Mouse (Mus musculus) stomach, embryonic 14.5 days (tissue): ENCODE results near the gene Sorbs1. TPM values are rescaled to one million over a fixed set of nuclear protein-coding genes. Genes with fewer than 3 reads are reported as not detected.

ENCODE experiments used
- ATAC-seq: fragments of 200-750 bp; cut with Nextera tagmentation; 2 replicates; pipeline ENCODE4 v1.8.0; 2017; ENCODE audit warnings: low read depth, moderate TSS enrichment; ENCODE audit not compliant: insufficient number of reproducible peaks, insufficient read depth, low FRiP score
- H3K27ac ChIP-seq: fragments of 300-500 bp; sonication (generic); 2 replicates; pipeline ENCODE4 v1.5.1; 2014; ENCODE audit warnings: mild to moderate bottlenecking, low read length, moderate library complexity, mixed read lengths
- H3K27me3 ChIP-seq: fragments of 300-500 bp; sonication (generic); 2 replicates; pipeline ENCODE4 v1.6.1; 2014; ENCODE audit warnings: low read length, control low read depth, mixed read lengths; ENCODE audit not compliant: control insufficient read depth, insufficient read depth
- H3K36me3 ChIP-seq: fragments of 300-500 bp; sonication (generic); 2 replicates; pipeline ENCODE4 v1.6.1; 2014; ENCODE audit warnings: mild to moderate bottlenecking, control low read depth, low read length, moderate library complexity, mixed read lengths; ENCODE audit not compliant: control insufficient read depth, insufficient read depth
- H3K4me1 ChIP-seq: fragments of 300-500 bp; sonication (generic); 2 replicates; pipeline ENCODE4 v1.6.1; 2014; ENCODE audit warnings: low read length, control low read depth, mixed read lengths; ENCODE audit not compliant: control insufficient read depth, insufficient read depth
- H3K4me2 ChIP-seq: fragments of 300-500 bp; sonication (generic); replicated peaks from 2 replicates; pipeline ENCODE4 v1.6.1; 2014; ENCODE audit warnings: low read depth, low read length, control low read depth
- H3K4me3 ChIP-seq: fragments of 300-500 bp; sonication (generic); 2 replicates; pipeline ENCODE4 v1.5.1; 2014; ENCODE audit warnings: low read depth, low read length, control low read depth
- H3K9ac ChIP-seq: fragments of 300-500 bp; sonication (generic); replicated peaks from 2 replicates; pipeline ENCODE4 v1.6.1; 2014; ENCODE audit warnings: low read depth, mild to moderate bottlenecking, control low read depth, low read length, moderate library complexity, mixed read lengths
- H3K9me3 ChIP-seq: fragments of 300-500 bp; sonication (generic); 2 replicates; pipeline ENCODE4 v1.6.1; 2016; ENCODE audit warnings: low read depth, low read length, control low read depth; ENCODE audit not compliant: control insufficient read depth
- WGBS: fragments of 180-500 bp; shearing (Covaris S2); extraction: QIAGEN DNeasy Blood & Tissue Kit; methylation state at CpG from one replicate; pipeline ENCODE4 v1.1.7; 2014; 5-methylcytosine and 5-hydroxymethylcytosine counted together
- polyA plus RNA-seq: library from polyadenylated mRNA; unstranded; fragments of >200 nt; fragmentation: Nextera tagmentation; extraction: Ambion mirVana; gene quantifications from 2 replicates; pipeline ENCODE4 v1.2.1, GENCODE M21; 2014

The Sorbs1 gene
- polyA plus RNA-seq, 1 experiment from 2014 or later: 84.0 TPM

DNA sequence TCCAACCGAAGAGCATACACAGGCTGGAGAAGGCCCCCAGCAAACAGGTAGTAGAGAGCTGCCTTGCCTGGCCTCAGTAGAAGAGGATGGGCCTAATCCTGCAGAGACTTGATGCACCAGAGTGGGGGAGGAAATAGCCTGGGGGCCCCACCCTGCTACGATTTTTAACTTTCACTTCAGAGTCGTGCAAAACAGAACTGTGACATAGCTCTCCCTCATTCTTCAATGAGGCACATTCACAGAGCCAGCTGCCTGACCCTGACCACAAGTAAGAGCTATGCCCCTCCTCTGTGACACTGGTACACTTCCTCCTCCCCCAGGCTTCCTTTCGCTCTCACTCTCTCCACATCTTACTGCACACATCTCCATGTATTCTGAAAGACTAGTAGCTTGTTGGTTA, 256.2 kb downstream of the Sorbs1 start:
- H3K4me1 ChIP-seq: peaks cover 7% of the 10 kb centered on the region; the same call in 1 of the 2 replicates
- 40% methylated on average over 4 of the region's 4 CpGs for WGBS
- no peak overlapping the region for H3K4me3 ChIP-seq
- no peak for ATAC-seq
- H3K27ac ChIP-seq: no peak overlapping the region
- no peak overlapping the region for H3K4me2 ChIP-seq
- no peaks in the 10 kb centered on the region for H3K9me3 ChIP-seq
- H3K36me3 ChIP-seq: no peaks in the 10 kb centered on the region
- H3K27me3 ChIP-seq: no peaks in the 10 kb centered on the region
- no peak overlapping the region for H3K9ac ChIP-seq

DNA sequence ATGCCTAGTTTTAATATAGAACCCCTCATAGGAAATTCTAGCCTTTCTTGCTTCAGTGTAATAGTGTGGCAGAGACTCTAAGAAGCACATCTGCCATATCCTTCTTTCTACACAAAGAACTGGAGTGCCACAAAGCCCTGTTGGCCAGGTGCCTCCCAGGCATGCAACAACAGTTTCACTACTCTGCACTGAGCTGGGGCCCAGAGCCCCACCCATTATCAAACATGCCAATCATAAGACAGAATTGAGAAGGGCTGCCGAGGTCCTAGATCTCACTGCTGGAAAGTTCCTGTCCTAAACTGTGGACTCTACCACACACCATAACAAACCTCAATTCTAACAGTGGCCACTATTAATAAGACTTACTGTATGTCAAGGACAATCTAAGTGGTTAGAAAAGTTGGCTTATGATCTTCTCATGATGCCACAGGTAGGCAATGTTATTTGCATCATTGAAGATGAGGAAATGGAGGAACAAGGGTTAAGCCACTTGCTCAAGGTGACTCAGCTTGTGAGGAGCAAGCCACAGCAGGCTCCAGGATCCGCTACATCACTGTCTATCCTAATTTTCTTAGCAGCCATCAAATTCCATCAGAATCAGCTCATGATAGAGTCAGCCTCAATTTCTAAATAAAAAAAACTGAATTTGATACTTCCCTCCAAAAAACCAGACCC, 257.1 kb downstream of the Sorbs1 start:
- Histone ChIP-seq H3K27me3 (no peaks in the 10 kb centered on the region), H3K4me2 (no peak overlapping the region), H3K27ac (peak overlapping the region; percentile 44; the same call in 1 of the 2 replicates), H3K9ac (no peak overlapping the region), H3K4me3 (no peak overlapping the region), H3K36me3 (0 out of 2 replicates have a peak, but pooled peaks cover under 1% of the 10 kb centered on the region), H3K4me1 (peaks cover 7% of the 10 kb centered on the region; the same call in 1 of the 2 replicates), H3K9me3 (no peaks in the 10 kb centered on the region)
- WGBS: 57% methylated on average over 2 of the region's 2 CpGs
- ATAC-seq: 0 out of 2 replicates have a peak, but pooled peaks have one; percentile 44

- H3K27ac ChIP-seq: no peak overlapping the region
- no peak overlapping the region for H3K4me3 ChIP-seq
- peaks cover 7% of the 10 kb centered on the region; the same call in 1 of the 2 replicates for H3K4me1 ChIP-seq
- no peaks in the 10 kb centered on the region for H3K9me3 ChIP-seq
- 46% methylated on average over 1 of the region's 1 CpGs for WGBS
- H3K36me3 ChIP-seq: 0 out of 2 replicates have a peak, but pooled peaks cover 3% of the 10 kb centered on the region
- no peak overlapping the region for H3K9ac ChIP-seq
- H3K27me3 ChIP-seq: no peaks in the 10 kb centered on the region
- H3K4me2 ChIP-seq: no peak overlapping the region
- ATAC-seq: no peak
These were observed 258.0 kb downstream of the Sorbs1 start for GRCm38 (mm10) chr19:40255561-40255960.

DNA sequence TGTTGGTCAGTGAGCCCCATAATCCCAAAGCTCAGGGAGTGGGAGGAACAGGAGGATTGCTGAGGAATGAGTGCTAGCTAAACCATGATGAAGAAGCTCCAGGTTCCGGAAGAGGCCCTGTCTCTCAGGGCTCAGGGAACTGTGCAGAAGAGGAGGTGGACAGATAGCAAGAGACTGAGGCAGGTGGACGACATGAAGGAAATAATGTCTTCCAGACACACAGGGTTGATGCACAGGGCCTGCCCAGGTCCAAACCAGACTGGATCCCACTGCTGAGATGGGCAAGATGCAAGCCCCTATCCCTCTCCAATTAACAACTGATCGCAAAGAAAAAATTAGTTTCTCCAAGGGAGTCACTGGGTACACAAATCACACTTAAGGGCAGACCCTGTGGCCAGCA, 258.8 kb downstream of the Sorbs1 start:
- Histone ChIP-seq H3K27ac (no peak overlapping the region), H3K36me3 (0 out of 2 replicates have a peak, but pooled peaks cover 3% of the 10 kb centered on the region), H3K4me2 (no peak overlapping the region), H3K9ac (no peak overlapping the region), H3K4me1 (peaks cover 7% of the 10 kb centered on the region; the same call in 1 of the 2 replicates), H3K4me3 (no peak overlapping the region), H3K27me3 (no peaks in the 10 kb centered on the region), H3K9me3 (no peaks in the 10 kb centered on the region)
- ATAC-seq: no peak
- 91% methylated on average over 3 of the region's 3 CpGs for whole genome bisulfite sequencing

- ATAC-seq: no peak
- Histone ChIP-seq H3K9ac (no peak overlapping the region), H3K4me2 (no peak overlapping the region), H3K4me1 (peaks cover 7% of the 10 kb centered on the region; the same call in 1 of the 2 replicates), H3K4me3 (no peak overlapping the region), H3K36me3 (0 out of 2 replicates have a peak, but pooled peaks cover 3% of the 10 kb centered on the region), H3K27me3 (no peaks in the 10 kb centered on the region), H3K27ac (no peak overlapping the region), H3K9me3 (no peaks in the 10 kb centered on the region)
- WGBS: 51% methylated on average over 13 of the region's 13 CpGs
These were observed 259.8 kb downstream of the Sorbs1 start for GRCm38 (mm10) chr19:40253768-40254167.

GRCm38 (mm10) chr19:40251115-40251514, 262.5 kb downstream of the Sorbs1 start:
- Histone ChIP-seq H3K4me2 (no peak overlapping the region), H3K27me3 (no peaks in the 10 kb centered on the region), H3K27ac (no peak overlapping the region), H3K9me3 (no peaks in the 10 kb centered on the region), H3K4me3 (no peak overlapping the region), H3K4me1 (no peaks in the 10 kb centered on the region), H3K36me3 (0 out of 2 replicates have a peak, but pooled peaks cover 3% of the 10 kb centered on the region), H3K9ac (no peak overlapping the region)
- whole genome bisulfite sequencing: 77% methylated on average over 4 of the region's 4 CpGs
- ATAC-seq: no peak

DNA sequence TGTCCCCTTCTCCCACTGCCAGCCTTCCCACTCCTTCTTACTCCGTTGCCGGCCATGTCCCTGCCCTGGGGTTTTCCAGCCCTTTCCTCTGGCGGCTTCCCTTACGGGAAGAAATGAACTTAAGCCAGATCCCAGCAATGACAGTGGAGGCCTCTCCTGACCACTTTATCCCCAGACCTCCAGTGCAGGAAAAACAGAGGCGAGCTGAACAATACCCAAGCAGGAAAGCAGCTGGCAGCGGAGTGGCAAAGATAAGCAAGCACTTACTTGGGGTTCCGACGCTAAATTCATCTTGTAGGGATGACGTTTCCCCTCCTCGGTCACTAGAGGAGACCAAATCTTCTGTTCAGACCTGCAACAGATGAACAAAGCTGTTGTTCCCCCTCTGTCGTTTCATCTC, 264.2 kb downstream of the Sorbs1 start:
- no peak overlapping the region for H3K4me2 ChIP-seq

GRCm38 (mm10) chr19:40248476-40248875, 265.1 kb downstream of the Sorbs1 start:
- Histone ChIP-seq H3K4me1 (no peaks in the 10 kb centered on the region), H3K36me3 (0 out of 2 replicates have a peak, but pooled peaks cover 3% of the 10 kb centered on the region), H3K9ac (no peak overlapping the region), H3K27me3 (no peaks in the 10 kb centered on the region), H3K27ac (no peak overlapping the region), H3K4me2 (no peak overlapping the region), H3K4me3 (no peak overlapping the region), H3K9me3 (no peaks in the 10 kb centered on the region)
- ATAC-seq: no peak
- WGBS: 93% methylated on average over 5 of the region's 5 CpGs

More for the DNA sequence above, 264.2 kb downstream of the Sorbs1 start:
- Histone ChIP-seq H3K4me3 (no peak overlapping the region), H3K27me3 (no peaks in the 10 kb centered on the region), H3K36me3 (0 out of 2 replicates have a peak, but pooled peaks cover 3% of the 10 kb centered on the region), H3K27ac (no peak overlapping the region), H3K4me1 (no peaks in the 10 kb centered on the region), H3K9me3 (no peaks in the 10 kb centered on the region), H3K9ac (no peak overlapping the region)
- no peak for ATAC-seq
- WGBS: 68% methylated on average over 11 of the region's 11 CpGs
